Mouse (Mus musculus): ENCODE measurements at regions not wholly inside any gene's neighbourhood (a gene's known extent, or its start where the extent isn't known, plus 50 kb on each side); places are given as distances from the start of the nearest gene placed in this dataset.
A peak's percentile ranks its signal among the peaks of the same experiment; 100 is the strongest.

GRCm38 (mm10) chr11:19701198-19701597 is 223.0 kb upstream of the Spred2 start:
- no peak overlapping the region for H3K27ac ChIP-seq
- no peaks in the 10 kb centered on the region for H3K36me3 ChIP-seq (replicated peaks)
- no peak for ATAC-seq (ENCODE audit: low FRiP score)
- no peak overlapping the region for H3K9ac ChIP-seq
- WGBS = 61% methylated on average over 3 of the region's 3 CpGs
- H3K27me3 ChIP-seq = no peaks in the 10 kb centered on the region
- H3K4me1 ChIP-seq = peaks cover 5% of the 10 kb centered on the region; the same call in 1 of the 2 replicates
- no peaks in the 10 kb centered on the region for H3K9me3 ChIP-seq
- H3K4me3 ChIP-seq (replicated peaks) = no peak overlapping the region
- no peak overlapping the region for H3K4me2 ChIP-seq

GRCm38 (mm10) chr11:19708821-19709220 is 215.4 kb upstream of the Spred2 start:
- 90% methylated on average over 6 of the region's 6 CpGs for WGBS
- peaks cover 3% of the 10 kb centered on the region; the same call in 1 of the 2 replicates for H3K4me1 ChIP-seq
- no peak for ATAC-seq (ENCODE audit: low FRiP score)

GRCm38 (mm10) chr11:19709337-19709736 is 214.8 kb upstream of the Spred2 start:
- no peak overlapping the region for H3K4me3 ChIP-seq (replicated peaks)
- WGBS = 92% methylated on average over 8 of the region's 8 CpGs
- no peak overlapping the region for H3K4me2 ChIP-seq
- H3K4me1 ChIP-seq = peaks cover 3% of the 10 kb centered on the region; the same call in 1 of the 2 replicates
- H3K9me3 ChIP-seq = no peaks in the 10 kb centered on the region
- no peaks in the 10 kb centered on the region for H3K36me3 ChIP-seq (replicated peaks)
- ATAC-seq (ENCODE audit: low FRiP score) = no peak
- no peaks in the 10 kb centered on the region for H3K27me3 ChIP-seq
- no peak overlapping the region for H3K27ac ChIP-seq
- H3K9ac ChIP-seq = no peak overlapping the region

More at GRCm38 (mm10) chr11:19708821-19709220, 215.4 kb upstream of the Spred2 start:
- Histone ChIP-seq H3K27ac (no peak overlapping the region), H3K4me3 (replicated peaks) (no peak overlapping the region), H3K36me3 (replicated peaks) (no peaks in the 10 kb centered on the region), H3K27me3 (no peaks in the 10 kb centered on the region), H3K9me3 (no peaks in the 10 kb centered on the region), H3K9ac (no peak overlapping the region), H3K4me2 (no peak overlapping the region)

GRCm38 (mm10) chr11:19713091-19713490 is 211.1 kb upstream of the Spred2 start:
- Histone ChIP-seq H3K9ac (no peak overlapping the region), H3K27me3 (no peaks in the 10 kb centered on the region), H3K4me1 (peaks cover 3% of the 10 kb centered on the region; the same call in 1 of the 2 replicates), H3K27ac (0 out of 2 replicates have a peak overlapping the region, but pooled peaks have one; percentile 76), H3K36me3 (replicated peaks) (no peaks in the 10 kb centered on the region), H3K4me3 (replicated peaks) (no peak overlapping the region), H3K9me3 (no peaks in the 10 kb centered on the region), H3K4me2 (peak overlapping the region; percentile 30; the same call in 1 of the 2 replicates)
- WGBS = 41% methylated on average over 8 of the region's 8 CpGs
- peak; percentile 70; the same call in 1 of the 2 replicates for ATAC-seq (ENCODE audit: low FRiP score)

- Histone ChIP-seq H3K9ac (no peak overlapping the region), H3K27me3 (no peaks in the 10 kb centered on the region), H3K4me2 (peak overlapping the region; percentile 30), H3K36me3 (replicated peaks) (no peaks in the 10 kb centered on the region), H3K27ac (peak overlapping the region; percentile 76), H3K9me3 (no peaks in the 10 kb centered on the region), H3K4me1 (peaks cover 3% of the 10 kb centered on the region; the same call in 1 of the 2 replicates), H3K4me3 (replicated peaks) (no peak overlapping the region)
- WGBS = 65% methylated on average over 20 of the region's 20 CpGs
- peak; percentile 82; the same call in 1 of the 2 replicates for ATAC-seq (ENCODE audit: low FRiP score)
Observed at GRCm38 (mm10) chr11:19713597-19713996, 210.6 kb upstream of the Spred2 start.

GRCm38 (mm10) chr11:19714211-19714610 is 210.0 kb upstream of the Spred2 start:
- Histone ChIP-seq H3K9ac (no peak overlapping the region), H3K9me3 (no peaks in the 10 kb centered on the region), H3K4me1 (peaks cover 3% of the 10 kb centered on the region; the same call in 1 of the 2 replicates), H3K4me3 (replicated peaks) (no peak overlapping the region), H3K4me2 (no peak overlapping the region), H3K27me3 (no peaks in the 10 kb centered on the region), H3K27ac (peak overlapping the region; percentile 76; the same call in 1 of the 2 replicates), H3K36me3 (replicated peaks) (no peaks in the 10 kb centered on the region)
- 39% methylated on average over 5 of the region's 5 CpGs for WGBS
- no peak for ATAC-seq (ENCODE audit: low FRiP score)

GRCm38 (mm10) chr11:19714888-19715595 is 209.1 kb upstream of the Spred2 start:
- Histone ChIP-seq H3K36me3 (replicated peaks) (no peaks in the 10 kb centered on the region), H3K4me1 (peaks cover 3% of the 10 kb centered on the region; the same call in 1 of the 2 replicates), H3K27me3 (no peaks in the 10 kb centered on the region), H3K4me2 (no peak overlapping the region), H3K27ac (no peak overlapping the region), H3K9ac (no peak overlapping the region), H3K9me3 (no peaks in the 10 kb centered on the region), H3K4me3 (replicated peaks) (no peak overlapping the region)
- 47% methylated on average over 8 of the region's 8 CpGs for WGBS
- ATAC-seq (ENCODE audit: low FRiP score) = no peak

- Histone ChIP-seq H3K27me3 (no peaks in the 10 kb centered on the region), H3K9ac (no peak overlapping the region), H3K4me1 (peaks cover 3% of the 10 kb centered on the region; the same call in 1 of the 2 replicates), H3K4me2 (no peak overlapping the region), H3K9me3 (no peaks in the 10 kb centered on the region), H3K36me3 (replicated peaks) (no peaks in the 10 kb centered on the region), H3K27ac (no peak overlapping the region), H3K4me3 (replicated peaks) (no peak overlapping the region)
- WGBS = 94% methylated on average over 9 of the region's 9 CpGs
- ATAC-seq (ENCODE audit: low FRiP score) = no peak
Observed at GRCm38 (mm10) chr11:19718165-19718564, 206.0 kb upstream of the Spred2 start.

- 89% methylated on average over 8 of the region's 8 CpGs for WGBS
- no peaks in the 10 kb centered on the region for H3K36me3 ChIP-seq (replicated peaks)
- no peak overlapping the region for H3K4me3 ChIP-seq (replicated peaks)
- no peaks in the 10 kb centered on the region for H3K9me3 ChIP-seq
- no peak overlapping the region for H3K4me2 ChIP-seq
- ATAC-seq (ENCODE audit: low FRiP score) = no peak
- no peaks in the 10 kb centered on the region for H3K27me3 ChIP-seq
- H3K4me1 ChIP-seq = no peaks in the 10 kb centered on the region
- H3K27ac ChIP-seq = no peak overlapping the region
- no peak overlapping the region for H3K9ac ChIP-seq
Observed at GRCm38 (mm10) chr11:19729031-19729430, 195.1 kb upstream of the Spred2 start.

- H3K9ac ChIP-seq = no peak overlapping the region
- H3K4me2 ChIP-seq = no peak overlapping the region
- H3K36me3 ChIP-seq (replicated peaks) = no peaks in the 10 kb centered on the region
- ATAC-seq (ENCODE audit: low FRiP score) = no peak
- WGBS = 93% methylated on average over 5 of the region's 5 CpGs
- no peaks in the 10 kb centered on the region for H3K4me1 ChIP-seq
- no peak overlapping the region for H3K4me3 ChIP-seq (replicated peaks)
- no peaks in the 10 kb centered on the region for H3K9me3 ChIP-seq
- no peak overlapping the region for H3K27ac ChIP-seq
- no peaks in the 10 kb centered on the region for H3K27me3 ChIP-seq
Observed at GRCm38 (mm10) chr11:19730747-19731146, 193.4 kb upstream of the Spred2 start.

- ATAC-seq (ENCODE audit: low FRiP score) = no peak
- Histone ChIP-seq H3K4me2 (no peak overlapping the region), H3K4me3 (replicated peaks) (no peak overlapping the region), H3K9ac (no peak overlapping the region), H3K9me3 (no peaks in the 10 kb centered on the region), H3K36me3 (replicated peaks) (no peaks in the 10 kb centered on the region), H3K4me1 (no peaks in the 10 kb centered on the region), H3K27me3 (no peaks in the 10 kb centered on the region), H3K27ac (no peak overlapping the region)
- 91% methylated on average over 7 of the region's 7 CpGs for WGBS
Observed at GRCm38 (mm10) chr11:19736076-19736475, 188.1 kb upstream of the Spred2 start.

GRCm38 (mm10) chr11:19736926-19737325 is 187.2 kb upstream of the Spred2 start:
- H3K4me1 ChIP-seq = no peaks in the 10 kb centered on the region
- H3K27me3 ChIP-seq = no peaks in the 10 kb centered on the region
- no peak for ATAC-seq (ENCODE audit: low FRiP score)
- peaks cover 4% of the 10 kb centered on the region; the same call in 1 of the 2 replicates for H3K9me3 ChIP-seq
- H3K27ac ChIP-seq = no peak overlapping the region
- H3K4me3 ChIP-seq (replicated peaks) = no peak overlapping the region
- no peak overlapping the region for H3K4me2 ChIP-seq
- 62% methylated on average over 7 of the region's 7 CpGs for WGBS
- H3K36me3 ChIP-seq (replicated peaks) = no peaks in the 10 kb centered on the region
- H3K9ac ChIP-seq = no peak overlapping the region

GRCm38 (mm10) chr11:19737331-19737730 is 186.8 kb upstream of the Spred2 start:
- H3K36me3 ChIP-seq (replicated peaks) = no peaks in the 10 kb centered on the region
- peaks cover 4% of the 10 kb centered on the region; the same call in 1 of the 2 replicates for H3K9me3 ChIP-seq
- ATAC-seq (ENCODE audit: low FRiP score) = no peak
- H3K4me1 ChIP-seq = no peaks in the 10 kb centered on the region
- H3K27me3 ChIP-seq = no peaks in the 10 kb centered on the region
- H3K4me2 ChIP-seq = no peak overlapping the region
- no peak overlapping the region for H3K9ac ChIP-seq
- WGBS = 70% methylated on average over 5 of the region's 5 CpGs
- no peak overlapping the region for H3K27ac ChIP-seq
- H3K4me3 ChIP-seq (replicated peaks) = no peak overlapping the region

All from forebrain, embryonic 12.5 days (tissue).